Mouse (Mus musculus) bone marrow macrophage, adult 2 months (primary cell): ENCODE measurements around the gene Itga8. TPM values are rescaled to one million over a fixed set of nuclear protein-coding genes. Genes with fewer than 3 reads are reported as not detected.

Source experiments
- H3K27ac ChIP-seq: 2 replicates; pipeline ENCODE4 v1.5.1; 2012; ENCODE audit warnings: low read depth, low read length; ENCODE audit not compliant: insufficient read depth
- H3K4me1 ChIP-seq: 2 replicates; pipeline ENCODE4 v1.6.1; 2012; ENCODE audit warnings: low read length; ENCODE audit not compliant: control insufficient read depth, insufficient read depth
- H3K4me3 ChIP-seq: 2 replicates; pipeline ENCODE4 v1.5.1; 2012; ENCODE audit warnings: mild to moderate bottlenecking, low read length, moderate library complexity; ENCODE audit not compliant: insufficient read depth
- CTCF ChIP-seq: IDR thresholded peaks from 2 replicates; pipeline ENCODE4 v1.5.1; 2012; ENCODE audit warnings: low read depth, mild to moderate bottlenecking, low read length, moderate library complexity
- POLR2A ChIP-seq: IDR thresholded peaks from 2 replicates; pipeline ENCODE4 v1.6.1; 2012; ENCODE audit warnings: mild to moderate bottlenecking, low read depth, low read length, borderline replicate concordance
- polyA plus RNA-seq: library from polyadenylated mRNA; stranded (reverse); fragments of >200 nt; gene quantifications from 2 replicates; pipeline ENCODE4 v1.2.4, GENCODE M21; 2012; ENCODE audit not compliant: missing spikeins, insufficient read depth, insufficient read length

Itga8 gene
- polyA plus RNA-seq, 1 experiment: 1.0 TPM

- no peak overlapping the region for H3K4me3 ChIP-seq
- no peak overlapping the region for H3K27ac ChIP-seq
- H3K4me1 ChIP-seq: peaks cover 26% of the 10 kb centered on the region
- TF ChIP-seq POLR2A (no peak), CTCF (no peak)
Measured at GRCm38 (mm10) chr2:12208142-12208541, 93.6 kb downstream of the Itga8 start.

DNA sequence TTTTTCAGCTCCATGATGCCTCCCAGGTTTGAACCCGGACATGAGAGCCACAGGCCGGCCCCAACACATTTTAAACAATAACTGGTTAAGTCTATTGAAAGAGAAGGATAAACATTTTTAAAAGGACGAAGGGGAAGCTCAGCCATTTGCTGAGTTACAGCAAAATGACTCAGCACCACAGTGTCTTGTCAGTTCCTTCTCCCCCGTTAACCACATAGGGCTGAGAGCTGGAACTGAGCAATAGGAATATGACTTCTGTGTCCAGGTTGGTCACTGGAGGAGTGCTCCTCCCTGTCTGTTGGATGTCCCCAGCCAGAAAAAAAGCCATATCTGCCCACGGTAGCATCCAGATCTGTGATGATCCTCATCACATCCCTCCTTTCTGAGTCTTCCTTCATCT lies 95.4 kb downstream of the Itga8 start:
- H3K27ac ChIP-seq: no peak overlapping the region
- TF ChIP-seq POLR2A (no peak), CTCF (no peak)
- H3K4me1 ChIP-seq: peaks cover 26% of the 10 kb centered on the region
- no peak overlapping the region for H3K4me3 ChIP-seq

GRCm38 (mm10) chr2:12205875-12206274 lies 95.8 kb downstream of the Itga8 start:
- Histone ChIP-seq H3K27ac (no peak overlapping the region), H3K4me3 (no peak overlapping the region), H3K4me1 (peaks cover 26% of the 10 kb centered on the region)
- TF ChIP-seq CTCF (no peak), POLR2A (no peak)

GRCm38 (mm10) chr2:12203231-12203630 lies 98.5 kb downstream of the Itga8 start:
- Histone ChIP-seq H3K4me3 (no peak overlapping the region), H3K4me1 (peaks cover 21% of the 10 kb centered on the region), H3K27ac (no peak overlapping the region)
- TF ChIP-seq POLR2A: no peak
- TF ChIP-seq CTCF: no peak

DNA sequence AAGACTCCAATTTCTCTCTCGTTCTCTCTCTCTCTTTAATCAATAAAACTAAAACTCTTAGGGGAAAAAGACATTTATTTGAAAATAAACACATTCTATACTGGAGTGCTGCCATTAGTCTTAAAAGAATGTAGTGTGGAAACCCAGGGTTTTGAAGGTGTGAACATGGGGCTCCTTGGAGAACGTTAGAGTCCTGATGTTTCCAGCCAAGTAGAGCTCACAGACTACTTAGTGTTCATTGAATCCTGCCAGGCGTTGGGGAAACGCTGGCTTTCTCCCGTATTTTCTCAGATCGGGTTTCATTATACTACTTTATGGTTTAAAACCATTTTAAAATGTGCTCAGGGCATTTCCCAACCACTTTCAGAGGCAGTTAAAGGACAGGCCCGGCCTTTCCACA lies 103.0 kb downstream of the Itga8 start:
- TF ChIP-seq CTCF: no peak
- no peak for TF ChIP-seq POLR2A
- Histone ChIP-seq H3K4me1 (no peaks in the 10 kb centered on the region), H3K27ac (no peak overlapping the region), H3K4me3 (no peak overlapping the region)

DNA sequence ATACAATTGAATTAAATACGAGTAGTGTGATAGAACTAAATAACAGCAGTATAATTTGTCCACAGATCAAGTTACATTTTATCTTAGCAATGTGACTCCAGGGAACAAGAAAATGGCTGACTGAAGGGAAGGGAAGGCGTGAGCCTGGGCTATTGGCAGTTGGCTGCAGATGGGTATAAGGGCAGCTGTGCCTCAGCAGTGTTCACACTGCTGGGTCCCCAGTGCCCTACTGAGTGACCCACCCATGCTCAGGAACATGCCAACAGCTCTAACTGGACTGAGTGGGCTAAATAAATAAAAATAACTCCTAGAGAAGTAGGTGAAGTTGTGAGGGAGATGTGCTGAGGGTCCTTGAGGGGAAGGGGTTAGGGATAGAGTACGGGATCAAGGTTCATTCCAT lies 103.5 kb downstream of the Itga8 start:
- TF ChIP-seq POLR2A: no peak
- no peak for TF ChIP-seq CTCF
- Histone ChIP-seq H3K4me1 (no peaks in the 10 kb centered on the region), H3K4me3 (no peak overlapping the region), H3K27ac (no peak overlapping the region)

DNA sequence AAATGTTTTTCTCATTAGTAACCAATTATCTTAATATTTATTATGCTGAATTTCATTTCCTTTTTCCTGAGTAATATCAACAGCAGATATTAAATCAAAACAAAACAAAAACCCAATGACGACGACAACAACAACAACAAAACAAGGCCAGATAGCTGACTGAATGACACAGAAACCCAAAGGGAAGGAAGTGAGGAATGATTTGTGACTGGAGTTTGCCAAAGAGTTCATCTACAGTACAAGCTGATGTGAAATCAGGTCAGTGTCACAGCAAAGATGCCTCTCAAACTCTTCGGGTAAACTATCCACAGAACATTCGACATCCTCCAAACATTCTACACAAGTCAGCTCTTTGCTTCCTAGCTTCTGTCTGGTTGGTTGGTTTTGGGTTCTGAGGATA lies 104.0 kb downstream of the Itga8 start:
- Histone ChIP-seq H3K4me1 (no peaks in the 10 kb centered on the region), H3K27ac (no peak overlapping the region), H3K4me3 (no peak overlapping the region)
- TF ChIP-seq CTCF (no peak), POLR2A (no peak)

DNA sequence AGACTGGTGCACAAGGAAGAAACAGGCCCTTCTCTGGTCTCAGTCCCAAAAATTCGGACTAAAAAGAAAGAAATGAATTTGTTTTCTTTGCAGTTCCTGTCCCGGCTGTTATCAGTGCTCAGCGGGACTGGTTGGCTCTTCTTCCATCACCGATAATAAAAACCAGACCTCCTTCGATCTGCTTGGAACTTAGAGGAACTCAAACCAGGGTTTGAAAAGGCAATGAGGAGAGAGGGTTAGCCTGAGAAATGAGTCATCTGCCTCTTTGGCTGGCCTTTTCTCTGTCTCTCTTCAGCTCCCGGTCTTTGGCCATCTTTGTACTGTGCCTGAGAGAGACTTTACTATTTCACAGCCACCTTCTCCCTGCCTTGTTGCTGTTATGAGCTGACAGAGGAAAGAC lies 112.7 kb downstream of the Itga8 start:
- H3K4me1 ChIP-seq: no peaks in the 10 kb centered on the region
- TF ChIP-seq CTCF (no peak), POLR2A (no peak)

DNA sequence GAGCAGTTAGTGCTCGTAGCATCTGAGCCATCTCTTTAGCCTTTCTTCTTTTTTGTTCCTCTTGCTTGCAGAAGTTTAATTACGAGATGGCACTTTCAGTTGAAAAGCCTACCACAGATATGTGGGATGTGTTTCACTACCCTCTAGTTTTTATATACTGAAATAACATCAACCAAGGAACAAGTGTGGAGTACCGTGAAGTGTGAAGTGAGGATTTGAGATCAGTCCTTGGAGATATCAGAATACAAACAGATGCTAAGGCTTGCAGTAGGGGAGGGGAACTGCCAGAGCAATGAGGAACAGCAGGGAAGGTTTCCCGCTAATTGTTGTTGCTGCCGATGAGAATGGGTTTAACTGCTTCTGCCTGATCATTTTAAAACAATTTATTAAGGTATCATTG lies 114.1 kb downstream of the Itga8 start:
- Histone ChIP-seq H3K4me1 (no peaks in the 10 kb centered on the region), H3K27ac (no peak overlapping the region), H3K4me3 (no peak overlapping the region)
- no peak for TF ChIP-seq CTCF
- no peak for TF ChIP-seq POLR2A

More for the DNA sequence above, 112.7 kb downstream of the Itga8 start:
- Histone ChIP-seq H3K27ac (no peak overlapping the region), H3K4me3 (no peak overlapping the region)

DNA sequence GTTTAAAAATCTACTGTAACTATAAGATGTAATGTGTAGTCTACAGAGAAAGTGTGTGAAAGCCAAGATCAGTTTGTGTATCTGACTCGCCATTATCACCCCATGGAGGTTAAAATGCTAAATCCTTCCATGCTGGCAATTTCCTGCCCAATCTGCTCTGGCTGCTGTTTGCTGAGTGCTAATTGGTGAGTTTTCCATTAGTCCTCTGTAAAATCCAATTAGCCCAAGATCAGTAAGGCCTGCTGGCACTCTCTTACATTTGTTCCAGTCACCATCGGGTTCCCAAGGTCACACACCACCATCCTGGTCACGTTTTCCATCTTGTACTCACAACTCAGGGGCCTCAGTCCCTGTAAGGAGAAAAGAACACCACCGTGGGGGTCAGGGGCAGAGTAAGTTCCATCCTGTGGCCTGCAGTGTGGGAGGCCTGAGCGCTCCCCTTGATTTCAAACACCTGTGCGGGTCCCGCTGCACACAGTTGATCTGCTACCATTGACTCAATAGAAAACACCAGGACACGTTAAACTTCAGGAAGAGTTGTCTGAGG lies 119.2 kb downstream of the Itga8 start:
- H3K4me1 ChIP-seq: no peaks in the 10 kb centered on the region
- H3K4me3 ChIP-seq: no peak overlapping the region
- TF ChIP-seq CTCF (no peak), POLR2A (no peak)

GRCm38 (mm10) chr2:12180635-12181034 lies 121.1 kb downstream of the Itga8 start:
- H3K4me3 ChIP-seq: no peak overlapping the region
- TF ChIP-seq POLR2A (no peak), CTCF (no peak)
- H3K4me1 ChIP-seq: peaks cover 4% of the 10 kb centered on the region
- no peak overlapping the region for H3K27ac ChIP-seq

More for the DNA sequence above, 119.2 kb downstream of the Itga8 start:
- no peak overlapping the region for H3K27ac ChIP-seq
